Mouse (Mus musculus) WW6 (cell line): Measurements from ENCODE around the gene Smim24.

Experiments used
- DNase-seq: peaks from one replicate; pipeline ENCODE4 v3.0.0-alpha.2; 2013; ENCODE audit warnings: low read depth, low spot score

Gene Smim24

DNA sequence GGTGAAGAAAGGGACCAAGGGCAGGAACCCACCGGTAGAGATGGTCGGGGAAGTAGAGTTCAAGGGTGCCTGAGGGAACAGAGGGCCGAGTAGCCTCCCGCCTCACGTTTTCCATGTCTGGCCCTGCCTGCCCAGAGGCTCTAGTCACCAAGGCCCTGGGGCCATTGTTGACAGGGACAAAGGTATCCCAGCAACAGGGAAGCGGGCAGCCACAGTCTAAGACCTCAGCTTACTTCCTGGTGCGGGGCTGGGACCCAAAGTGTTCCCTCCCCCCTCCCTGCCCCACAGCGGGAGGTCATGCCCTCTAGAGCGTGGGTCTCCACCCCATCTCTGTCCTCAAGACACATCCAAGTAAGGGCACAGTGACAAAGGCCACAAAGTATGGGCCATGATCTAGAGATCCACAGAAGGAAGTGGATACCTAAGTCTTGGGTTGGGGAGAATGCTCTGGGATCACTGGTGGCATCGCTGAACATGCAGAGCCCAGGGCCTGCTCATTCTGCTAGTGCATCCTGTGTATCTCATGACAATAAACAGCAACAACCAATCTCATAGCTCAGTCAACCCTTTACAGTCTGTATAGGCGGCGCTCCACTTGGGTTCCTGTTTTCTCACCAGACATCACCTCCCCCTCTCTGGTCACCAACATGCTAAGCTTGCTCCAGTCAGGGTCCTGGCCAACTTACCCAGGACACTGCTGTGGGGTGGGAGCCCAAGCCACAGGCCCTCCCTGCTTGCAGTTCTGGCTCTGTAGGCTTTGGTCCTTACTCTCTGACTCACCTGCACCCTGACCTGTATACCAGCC, 27.0 kb upstream of the Smim24 start, which contains the start of gene 4930404N11Rik:
Gene 4930404N11Rik (minus strand): TSS at position 145 of the 805 bp plus-strand sequence.
- DNase-seq, result no peak

- DNase-seq, result no peak
Observed at GRCm38 (mm10) chr10:81366477-81367206, 26.2 kb upstream of the Smim24 start.

DNA sequence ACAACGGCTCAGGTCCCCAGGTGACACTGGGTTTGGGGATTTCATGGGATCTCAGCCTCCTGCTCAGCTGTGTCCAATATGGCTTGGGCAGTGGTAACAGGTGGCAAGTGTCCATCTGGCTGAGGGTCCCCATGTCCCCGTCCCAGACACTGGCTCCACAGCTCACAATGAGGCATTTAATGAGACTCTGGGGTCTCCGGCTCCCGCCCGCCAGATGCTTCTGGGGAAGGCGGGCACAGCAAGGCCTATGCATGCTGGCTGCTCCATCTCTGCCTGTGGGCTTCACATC, 25.7 kb upstream of the Smim24 start:
- DNase-seq, result no peak

GRCm38 (mm10) chr10:81375322-81375721, 17.5 kb upstream of the Smim24 start:
- DNase-seq, result no peak

DNA sequence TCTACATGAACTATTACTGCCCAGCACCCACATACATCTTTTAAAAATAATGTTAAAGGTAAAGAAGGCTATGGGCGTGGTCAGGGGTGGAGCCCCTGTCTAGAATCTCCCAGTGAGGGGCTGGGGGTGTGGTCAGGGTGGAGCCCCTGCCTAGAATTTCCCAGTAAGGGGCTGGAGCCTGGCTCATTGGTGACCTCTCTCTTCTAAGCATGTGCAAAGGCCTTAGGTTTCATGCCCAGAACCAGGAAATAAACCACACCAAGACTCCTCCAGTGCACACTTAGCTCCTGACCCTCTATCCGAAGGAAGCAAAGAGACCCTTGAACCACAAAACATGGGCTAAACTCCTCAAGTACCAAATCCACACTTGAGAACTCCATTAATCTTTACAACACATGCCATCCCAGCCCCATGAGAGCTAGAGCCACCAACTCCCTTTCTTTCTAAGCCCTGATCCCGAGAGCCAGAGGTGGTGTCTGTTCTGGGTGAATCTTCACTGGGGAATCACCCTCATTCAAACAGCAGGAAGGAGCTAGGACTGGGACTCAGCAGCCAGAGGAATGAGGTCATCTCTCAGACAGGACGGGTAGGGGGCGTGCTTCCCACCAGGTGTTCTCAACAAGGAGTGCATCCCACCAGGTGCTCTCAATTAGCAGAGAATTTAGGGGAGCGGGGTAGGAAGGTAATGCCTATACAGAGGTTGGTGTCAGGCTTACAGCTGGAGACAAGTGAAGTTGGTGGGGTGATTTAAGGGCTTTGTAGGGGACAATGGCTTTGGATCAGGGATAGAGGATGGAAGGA, 16.1 kb upstream of the Smim24 start:
- DNase-seq, result no peak

DNA sequence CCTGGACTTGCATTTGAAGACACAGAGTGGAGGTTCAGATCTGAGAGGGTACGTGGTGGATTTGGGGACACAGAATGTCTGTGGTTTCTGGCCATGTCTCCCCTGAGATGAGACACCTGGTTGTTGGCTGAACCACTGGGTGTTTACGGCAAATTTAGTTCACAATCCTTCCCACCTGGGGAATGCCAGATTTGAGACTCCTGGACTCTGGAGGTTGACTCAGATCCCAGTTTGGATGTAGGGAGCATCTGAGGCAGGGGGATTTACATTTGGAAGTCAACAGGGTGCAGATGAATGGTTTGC, 15.5 kb upstream of the Smim24 start:
- no peak for DNase-seq

DNA sequence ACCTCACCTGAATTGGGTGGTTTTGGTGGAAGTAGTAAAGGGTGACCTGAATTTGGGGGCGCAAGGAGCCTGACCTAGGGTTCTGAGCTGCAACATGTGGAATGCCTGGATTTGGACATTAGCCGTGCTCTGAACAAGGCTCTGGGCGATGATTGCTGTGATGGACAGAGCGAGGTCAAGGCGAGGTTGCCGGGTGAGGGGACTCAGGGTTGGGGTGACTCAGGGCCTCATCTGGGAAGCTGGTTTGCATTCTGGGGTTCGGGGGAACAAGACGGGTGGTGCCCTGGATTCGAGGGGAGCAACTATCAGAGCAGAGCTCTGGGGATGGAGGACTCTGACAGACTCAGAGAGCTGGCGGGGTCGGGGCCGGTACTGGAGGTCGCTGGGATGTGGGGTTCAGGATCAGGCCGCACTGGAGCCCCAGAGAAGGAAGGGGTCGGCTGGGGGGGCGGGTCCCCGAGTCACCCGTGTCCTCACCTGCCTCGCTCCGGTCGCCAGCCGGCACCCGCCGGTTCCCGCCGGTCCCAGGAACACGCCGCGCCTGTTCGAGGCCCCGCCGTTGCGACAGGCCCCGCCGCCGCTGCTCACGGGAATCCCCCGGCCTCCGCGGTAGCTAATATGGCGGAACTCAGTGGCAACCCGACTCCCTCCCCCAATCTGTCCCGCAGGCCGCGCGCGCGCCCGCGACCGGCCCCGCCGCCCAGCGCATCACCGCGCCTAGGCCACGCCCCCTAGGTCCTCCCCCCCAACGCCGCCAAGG, 14.9 kb upstream of the Smim24 start, which contains the start of gene Fzr1:
Gene Fzr1 (minus strand): TSS at position 724 of the 760 bp plus-strand sequence.
- no peak for DNase-seq

GRCm38 (mm10) chr10:81378553-81379182, 14.2 kb upstream of the Smim24 start:
- peak; percentile 99 for DNase-seq

- DNase-seq, result no peak
Observed at GRCm38 (mm10) chr10:81379183-81379553, 13.7 kb upstream of the Smim24 start.

- no peak for DNase-seq
Observed at GRCm38 (mm10) chr10:81379809-81380378, 13.0 kb upstream of the Smim24 start.

DNA sequence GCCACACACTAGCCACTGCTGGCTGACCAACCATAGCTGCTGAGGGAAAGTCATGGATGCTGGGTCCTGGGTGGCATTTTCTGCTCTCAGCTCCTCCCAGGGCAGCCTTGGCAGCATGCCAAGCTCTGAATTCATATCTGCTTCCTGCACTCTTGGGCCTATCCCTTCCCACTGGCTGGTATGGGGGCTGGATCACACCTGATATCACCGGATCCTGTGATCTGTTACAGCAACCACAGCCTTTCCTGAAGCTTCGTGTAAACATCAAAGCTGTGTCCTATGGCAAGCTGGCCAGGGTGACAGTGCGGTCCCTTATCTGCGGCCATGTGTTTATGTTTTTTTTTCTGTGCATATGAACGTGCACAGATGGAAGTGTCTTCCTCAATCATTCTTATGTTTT, 10.8 kb upstream of the Smim24 start:
- no peak for DNase-seq

GRCm38 (mm10) chr10:81383802-81384604, 8.8 kb upstream of the Smim24 start, which contains the start of the genes Dohh and Gm48551:
Gene Dohh (plus strand): TSS chr10:81384428.
Gene Gm48551 (plus strand): TSS chr10:81384466.
- peak; percentile 96 for DNase-seq

DNA sequence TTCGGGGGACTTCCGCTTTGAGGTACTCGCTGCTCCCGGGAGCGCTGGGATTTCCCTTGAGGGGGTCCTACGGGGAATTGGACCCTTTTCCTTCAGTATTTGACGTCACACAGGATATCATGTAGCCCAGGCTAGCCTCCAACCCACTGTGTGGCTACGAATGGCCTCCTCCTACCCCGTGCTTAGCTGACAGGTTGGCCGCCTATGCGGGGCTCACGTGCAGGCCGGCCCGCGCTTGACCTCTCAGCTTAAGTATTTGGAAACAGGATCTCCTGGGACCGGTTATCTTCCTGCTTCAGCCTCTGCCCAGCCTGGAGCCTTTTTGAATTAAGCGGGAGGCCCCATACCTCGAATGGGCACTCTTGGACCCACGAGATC, 8.3 kb upstream of the Smim24 start:
- no peak for DNase-seq

DNA sequence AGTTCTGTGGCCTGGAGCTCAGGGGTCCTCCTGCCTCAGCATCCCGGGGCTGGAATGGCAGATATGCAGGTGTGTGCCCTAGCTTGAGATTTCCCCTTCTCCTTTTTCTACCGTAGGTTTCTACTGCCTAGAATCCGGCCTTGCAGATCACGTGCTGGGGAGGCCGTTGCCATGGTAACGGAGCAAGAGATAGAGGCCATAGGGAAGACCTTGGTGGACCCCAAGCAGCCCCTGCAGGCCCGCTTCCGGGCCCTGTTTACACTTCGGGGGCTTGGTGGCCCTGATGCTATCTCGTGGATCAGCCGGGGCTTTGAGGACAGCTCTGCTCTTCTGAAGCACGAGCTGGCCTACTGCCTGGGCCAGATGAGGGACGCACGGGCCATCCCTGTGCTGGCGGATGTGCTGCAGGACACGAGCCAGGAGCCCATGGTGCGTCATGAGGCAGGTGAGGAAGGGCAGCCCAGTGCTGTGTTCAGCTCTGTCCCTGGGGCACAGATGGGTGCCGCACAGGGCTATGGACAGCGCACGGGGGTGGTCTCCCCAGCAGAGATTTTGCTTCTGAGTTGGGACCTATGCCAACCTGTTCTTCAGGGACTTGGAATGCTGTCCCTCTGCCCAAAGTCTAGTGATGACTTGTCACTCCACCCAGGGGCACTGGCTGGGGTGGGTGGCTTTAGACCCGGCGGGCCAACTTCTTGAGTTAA, 7.1 kb upstream of the Smim24 start:
- no peak for DNase-seq

DNA sequence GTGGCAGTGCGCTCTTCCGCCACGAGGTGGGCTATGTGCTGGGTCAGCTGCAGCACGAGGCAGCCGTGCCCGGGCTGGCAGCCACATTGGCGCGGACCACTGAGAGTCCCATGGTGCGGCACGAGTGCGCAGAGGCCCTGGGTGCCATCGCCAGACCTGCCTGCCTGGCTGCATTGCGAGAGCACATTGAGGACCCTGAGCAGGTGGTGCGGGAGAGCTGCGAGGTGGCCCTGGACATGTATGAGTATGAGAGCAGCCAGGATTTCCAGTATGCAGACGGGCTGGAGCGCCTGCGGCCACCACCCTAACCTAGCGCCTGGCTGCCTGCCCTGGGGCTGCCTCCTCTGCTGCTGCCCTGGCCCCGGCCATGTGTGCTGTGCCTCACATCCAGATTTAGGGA, 5.1 kb upstream of the Smim24 start:
- DNase-seq, result no peak

- DNase-seq, result no peak
Observed at GRCm38 (mm10) chr10:81388505-81389055, 4.3 kb upstream of the Smim24 start, which contains the start of gene Gm48552. Gene Gm48552 (plus strand): TSS chr10:81389005.

- DNase-seq, result no peak
Observed at GRCm38 (mm10) chr10:81389373-81389772, 3.5 kb upstream of the Smim24 start.

GRCm38 (mm10) chr10:81389801-81390677, 2.8 kb upstream of the Smim24 start:
- no peak for DNase-seq
